Mouse (Mus musculus) natural killer cell, adult 2 months (primary cell): ENCODE results near the gene Lhfp.

Experiments
- DNase-seq, 2 experiments: peaks; one replicate each; pipeline ENCODE4 v3.0.0; 2022; ENCODE audit warnings: low spot score in 2 of 2

Lhfp gene

GRCm38 (mm10) chr3:53151081-53151480, 109.8 kb downstream of the Lhfp start:
- no peak for DNase-seq

- DNase-seq, result no peak
These were observed 110.3 kb downstream of the Lhfp start for GRCm38 (mm10) chr3:53151607-53152006.

- no peak for DNase-seq
These were observed 120.6 kb downstream of the Lhfp start for GRCm38 (mm10) chr3:53161963-53162362.

GRCm38 (mm10) chr3:53165281-53165680, 124.0 kb downstream of the Lhfp start:
- no peak for DNase-seq

- DNase-seq, result no peak
These were observed 124.7 kb downstream of the Lhfp start for GRCm38 (mm10) chr3:53166001-53166400.

GRCm38 (mm10) chr3:53169486-53169885, 128.2 kb downstream of the Lhfp start:
- DNase-seq, result no peak

GRCm38 (mm10) chr3:53173310-53174063, 132.2 kb downstream of the Lhfp start:
- DNase-seq, result no peak

GRCm38 (mm10) chr3:53179936-53180335, 138.6 kb downstream of the Lhfp start:
- DNase-seq, result no peak

GRCm38 (mm10) chr3:53185439-53185838, 144.1 kb downstream of the Lhfp start:
- DNase-seq, result peak; percentile 25 to 53

- DNase-seq, result no peak
These were observed 152.1 kb downstream of the Lhfp start for GRCm38 (mm10) chr3:53193441-53193840.

- no peak for DNase-seq
These were observed 154.4 kb downstream of the Lhfp start for GRCm38 (mm10) chr3:53195666-53196107.

- DNase-seq, result no peak
These were observed 158.8 kb downstream of the Lhfp start for GRCm38 (mm10) chr3:53200175-53200574.

- no peak for DNase-seq
These were observed 159.5 kb downstream of the Lhfp start for GRCm38 (mm10) chr3:53200853-53201252.

GRCm38 (mm10) chr3:53201670-53202069, 160.3 kb downstream of the Lhfp start:
- DNase-seq, result no peak

GRCm38 (mm10) chr3:53202184-53202583, 160.9 kb downstream of the Lhfp start:
- no peak for DNase-seq

GRCm38 (mm10) chr3:53202698-53203097, 161.4 kb downstream of the Lhfp start:
- DNase-seq, result no peak

- DNase-seq, result no peak
These were observed 162.3 kb downstream of the Lhfp start for GRCm38 (mm10) chr3:53203656-53204055.

GRCm38 (mm10) chr3:53204348-53204984, 163.1 kb downstream of the Lhfp start:
- no peak for DNase-seq

- no peak for DNase-seq
These were observed 163.6 kb downstream of the Lhfp start for GRCm38 (mm10) chr3:53204985-53205365.

- DNase-seq, result no peak
These were observed 164.4 kb downstream of the Lhfp start for GRCm38 (mm10) chr3:53205706-53206105.

GRCm38 (mm10) chr3:53206509-53207224, 165.3 kb downstream of the Lhfp start:
- no peak for DNase-seq

- no peak for DNase-seq
These were observed 165.8 kb downstream of the Lhfp start for GRCm38 (mm10) chr3:53207225-53207528.
